Mouse (Mus musculus) liver, postnatal 0 days (tissue): ENCODE results near the gene Fam57a.

Experiments
- CTCF ChIP-seq: sonication (generic); IDR thresholded peaks from 2 replicates; pipeline ENCODE4 v1.5.1; 2016; ENCODE audit warnings: antibody characterized with exemption, low read depth
- EP300 ChIP-seq: IDR thresholded peaks from 2 replicates; pipeline ENCODE4 v1.6.1; 2016; ENCODE audit warnings: antibody characterized with exemption, low read depth, mild to moderate bottlenecking

- TF ChIP-seq CTCF (no peak), EP300 (no peak)
These were observed 81.0 kb downstream of the Fam57a start for GRCm38 (mm10) chr11:76260208-76261050.
